ENCODE assay signal across 12 mouse cellular contexts in genomic region chr7:40825141-40825742, GRCm38 (mm10).
A peak's percentile ranks its signal among the peaks of the same experiment; 100 is the strongest.
DNase-seq lines count a peak whose midpoint lies in the region; ATAC-seq lines count a peak whose summit lies in the region.
"Had no signal": no experiment of that assay in that cellular context is flagged by ENCODE, and none has a peak within 500 bp of the region (broad histone marks: within the 10 kb centered on the region; RNA-seq: fewer than 3 reads in every experiment).

No protein-coding gene starts in this region.

- H3K27me3 ChIP-seq in hindbrain, embryonic 15.5 days, result no peaks in the 10 kb centered on the region
- H3K27me3 ChIP-seq in hindbrain, embryonic 11.5 days (ENCODE audit: control insufficient read depth, insufficient read depth, low read length), result no peaks in the 10 kb centered on the region
- H3K27me3 ChIP-seq: embryonic facial prominence, embryonic 12.5 days had no signal

- no peaks in the 10 kb centered on the region; the same call in 1 of the 2 replicates for H3K4me1 ChIP-seq in hindbrain, embryonic 15.5 days (replicated peaks)
- H3K4me1 ChIP-seq in hindbrain, embryonic 11.5 days (replicated peaks; ENCODE audit: control insufficient read depth, insufficient read depth, low read length), result no peaks in the 10 kb centered on the region
- H3K4me1 ChIP-seq: embryonic facial prominence, embryonic 12.5 days had no signal

- no peak for DNase-seq in hindbrain, embryonic 11.5 days (ENCODE audit: low spot score)
- DNase-seq in frontal cortex, postnatal 14 days (ENCODE audit: low spot score in 2 of 2), result peak; percentile 39 to 43
- peak; percentile 36 for DNase-seq in left cerebral cortex, adult 11 months (ENCODE audit: low spot score)
- DNase-seq in right cerebral cortex, postnatal 25 days, result peak; percentile 68
- DNase-seq in kidney, postnatal 25 days, result no peak
- no peak for DNase-seq in MN1 (ENCODE audit: low spot score)
- DNase-seq in cerebellum, adult 9-10 months, result no peak
- DNase-seq: lung, adult 18-20 months; retina, postnatal 1 day had no signal

- no peak for ATAC-seq in hindbrain, embryonic 15.5 days (ENCODE audit: low FRiP score, low read depth)
- no peak for ATAC-seq in hindbrain, embryonic 11.5 days (ENCODE audit: low FRiP score)
- ATAC-seq: CD4-positive, CD25-positive, alpha-beta regulatory T cell, adult 4 months had no signal

- H3K27ac ChIP-seq in hindbrain, embryonic 15.5 days (replicated peaks), result peak overlapping the region; percentile 16; the same call in 1 of the 2 replicates
- H3K27ac ChIP-seq in hindbrain, embryonic 11.5 days (ENCODE audit: low read depth, low read length), result no peak overlapping the region
- H3K27ac ChIP-seq: embryonic facial prominence, embryonic 12.5 days had no signal

- no peak overlapping the region for H3K9ac ChIP-seq in hindbrain, embryonic 15.5 days
- no peak overlapping the region for H3K9ac ChIP-seq in hindbrain, embryonic 11.5 days (ENCODE audit: low read depth, low read length)
- H3K9ac ChIP-seq: embryonic facial prominence, embryonic 12.5 days had no signal

- no peaks in the 10 kb centered on the region for H3K9me3 ChIP-seq in hindbrain, embryonic 15.5 days
- H3K9me3 ChIP-seq in hindbrain, embryonic 11.5 days (ENCODE audit: control insufficient read depth, low read length), result no peaks in the 10 kb centered on the region
- H3K9me3 ChIP-seq: embryonic facial prominence, embryonic 12.5 days had no signal

- no peak overlapping the region for H3K4me3 ChIP-seq in hindbrain, embryonic 15.5 days
- H3K4me3 ChIP-seq in hindbrain, embryonic 11.5 days (ENCODE audit: low read depth, low read length), result no peak overlapping the region
- H3K4me3 ChIP-seq: embryonic facial prominence, embryonic 12.5 days had no signal

- no peaks in the 10 kb centered on the region for H3K36me3 ChIP-seq in hindbrain, embryonic 15.5 days
- no peaks in the 10 kb centered on the region for H3K36me3 ChIP-seq in hindbrain, embryonic 11.5 days (ENCODE audit: control insufficient read depth, insufficient read depth, low read length)
- H3K36me3 ChIP-seq: embryonic facial prominence, embryonic 12.5 days had no signal

- H3K4me2 ChIP-seq in hindbrain, embryonic 15.5 days, result no peak overlapping the region
- H3K4me2 ChIP-seq in hindbrain, embryonic 11.5 days (replicated peaks; ENCODE audit: low read depth, low read length), result no peak overlapping the region
- H3K4me2 ChIP-seq: embryonic facial prominence, embryonic 12.5 days had no signal

- WGBS in hindbrain, embryonic 15.5 days, result 67% methylated on average over 7 of the region's 7 CpGs
- WGBS in hindbrain, embryonic 11.5 days, result 88% methylated on average over 7 of the region's 7 CpGs

Comparison
In these comparisons a context has a peak if more than half of its experiments do, and no peak if none do; other contexts are left out.
1. DNase-seq: peak in frontal cortex, postnatal 14 days (2 of 2), left cerebral cortex, adult 11 months (single experiment) and right cerebral cortex, postnatal 25 days (single experiment); none in hindbrain, embryonic 11.5 days (single experiment), kidney, postnatal 25 days (0 of 2), MN1 (single experiment) and cerebellum, adult 9-10 months (single experiment).